Mouse (Mus musculus): ENCODE results near the gene Tex261. TPM values are rescaled to one million over a fixed set of nuclear protein-coding genes. Genes with fewer than 3 reads are reported as not detected.
A peak's percentile ranks its signal among the peaks of the same experiment; 100 is the strongest.
"Not testable (repeated sequence)": the region's sequence is repeated elsewhere in the genome, so short reads cannot be mapped to it uniquely, and the experiment has no call there.

The Tex261 gene
- total RNA-seq (2021): 10 to 100 TPM; 85.2 to 85.8 TPM

DNA sequence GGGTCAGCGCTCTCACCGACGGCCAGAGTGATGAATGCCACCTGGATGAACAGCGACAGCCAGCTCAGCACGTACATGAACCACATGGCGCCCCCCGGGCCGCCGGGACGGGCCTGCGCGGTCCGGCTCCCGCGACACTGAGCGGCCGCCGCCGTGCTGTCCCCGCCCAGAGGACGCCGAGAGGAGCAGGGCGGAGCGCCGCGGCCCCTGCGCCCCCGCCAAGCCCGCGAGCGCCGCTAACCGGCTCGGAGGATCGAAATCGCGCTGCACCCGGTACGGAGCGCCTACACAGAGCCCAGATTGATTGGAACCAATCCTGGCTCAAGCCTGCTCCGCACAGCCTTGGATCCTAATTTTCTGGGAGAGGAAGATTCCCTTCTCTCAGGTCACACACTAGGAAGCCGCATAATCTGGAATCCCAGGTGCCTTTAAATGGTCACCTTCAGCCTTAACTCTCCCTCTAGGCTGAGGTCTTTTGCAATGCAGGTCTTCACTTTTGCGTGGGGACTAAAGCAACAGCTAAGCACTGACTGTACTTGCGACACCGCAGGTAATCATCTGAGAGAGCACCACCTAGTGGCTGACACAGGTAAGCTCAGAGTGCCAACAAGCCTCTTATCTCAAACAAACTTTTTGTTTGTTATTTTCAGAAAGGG, at the start of gene Tex261:
TSS of gene Tex261 (minus strand) at position 176 of the 656 bp plus-strand sequence.
- DNase-seq: peak; percentile 94

DNA sequence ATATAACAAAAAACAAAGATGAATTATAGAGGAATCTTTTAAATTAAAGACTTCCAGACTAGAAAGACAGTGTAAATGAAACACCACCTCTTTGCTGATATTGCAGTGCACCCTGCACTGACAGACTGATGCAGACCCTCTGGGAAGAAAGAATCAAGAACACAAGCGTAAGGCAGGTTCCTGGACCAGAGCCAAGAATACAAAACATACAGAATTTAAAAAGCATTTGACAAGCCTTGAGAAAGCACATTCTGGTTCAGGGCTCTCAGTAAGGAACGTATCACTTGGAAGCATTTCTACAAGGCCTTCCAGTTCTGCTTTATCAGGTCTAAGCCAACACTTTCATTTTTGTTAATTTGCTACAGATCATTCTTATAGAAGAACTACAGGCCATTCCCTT, 46.2 kb upstream of the Tex261 start:
- DNase-seq: no peak

DNA sequence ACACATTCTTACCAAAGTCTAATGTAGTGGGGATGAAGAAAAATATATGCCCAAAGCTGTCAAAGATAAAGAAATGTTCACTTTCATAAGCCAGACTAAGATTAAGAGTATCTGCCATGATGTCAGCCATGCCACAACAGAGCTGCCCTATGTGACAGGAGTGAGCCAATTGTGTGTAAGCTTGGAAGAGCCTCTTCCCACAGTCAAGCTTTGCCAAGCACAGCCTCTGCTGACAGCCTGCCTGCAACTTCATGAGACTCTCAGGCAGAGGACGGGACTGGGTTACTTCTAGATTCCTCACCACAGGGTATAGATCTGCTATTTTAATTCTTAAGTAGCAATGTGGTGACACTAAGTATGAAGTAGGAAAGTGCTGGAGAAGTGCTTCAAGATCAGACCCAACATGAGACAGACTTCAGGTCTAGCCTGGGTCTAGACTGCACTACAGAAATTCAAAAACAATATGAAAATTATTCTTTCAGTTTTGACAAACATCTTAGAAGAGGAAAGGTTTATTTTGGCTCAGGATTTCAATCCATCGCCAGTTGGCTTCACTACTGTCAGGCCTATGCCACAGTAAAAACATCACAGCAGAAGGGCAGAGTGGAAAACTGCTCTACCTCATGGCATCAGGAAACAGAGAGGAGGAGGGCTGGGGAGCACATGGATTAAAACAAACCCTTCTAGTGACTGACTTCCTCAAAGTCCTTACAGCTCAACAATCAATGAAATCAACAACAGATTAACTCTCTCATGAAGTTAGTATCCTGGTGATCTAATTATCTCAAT, 45.3 kb upstream of the Tex261 start:
- DNase-seq: no peak

DNA sequence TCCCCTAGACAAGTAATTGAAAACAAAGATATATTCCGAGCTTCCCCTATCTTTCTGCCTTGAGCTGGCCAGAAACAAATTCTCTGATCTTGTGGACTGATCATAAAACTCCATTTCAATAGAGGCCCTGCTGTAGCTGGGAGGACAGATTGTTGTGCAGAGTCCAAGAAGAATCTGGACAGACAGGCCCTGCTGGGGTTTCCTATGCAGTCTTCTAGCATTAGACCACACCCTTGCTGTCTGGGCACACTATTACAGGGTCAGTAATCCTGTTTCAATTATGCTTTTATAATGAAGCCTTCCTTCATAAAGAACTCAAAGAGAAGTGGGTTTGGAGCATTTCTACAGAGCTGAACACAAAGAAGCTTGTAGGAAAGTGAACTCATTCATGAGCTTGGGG, 43.4 kb upstream of the Tex261 start:
- DNase-seq: no peak

DNA sequence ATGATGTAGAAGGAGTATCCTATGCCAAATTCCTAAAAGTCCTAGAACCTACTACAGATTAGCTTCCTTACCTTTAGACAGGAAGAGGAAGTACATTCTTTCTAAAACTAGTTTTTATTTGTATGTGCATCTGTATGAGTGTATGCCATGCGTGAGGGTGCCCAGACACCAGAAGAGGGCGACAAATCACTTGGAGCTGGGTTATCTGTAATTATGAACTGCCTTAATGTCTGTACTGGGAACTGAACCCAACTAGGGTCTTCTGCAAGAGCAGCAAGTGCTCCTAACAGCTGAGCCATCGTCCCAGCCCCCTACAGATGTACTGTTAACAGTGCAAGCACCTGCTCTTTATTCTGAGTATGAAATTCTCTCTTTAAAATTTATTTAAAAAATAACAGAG, 40.2 kb upstream of the Tex261 start:
- DNase-seq: no peak

DNA sequence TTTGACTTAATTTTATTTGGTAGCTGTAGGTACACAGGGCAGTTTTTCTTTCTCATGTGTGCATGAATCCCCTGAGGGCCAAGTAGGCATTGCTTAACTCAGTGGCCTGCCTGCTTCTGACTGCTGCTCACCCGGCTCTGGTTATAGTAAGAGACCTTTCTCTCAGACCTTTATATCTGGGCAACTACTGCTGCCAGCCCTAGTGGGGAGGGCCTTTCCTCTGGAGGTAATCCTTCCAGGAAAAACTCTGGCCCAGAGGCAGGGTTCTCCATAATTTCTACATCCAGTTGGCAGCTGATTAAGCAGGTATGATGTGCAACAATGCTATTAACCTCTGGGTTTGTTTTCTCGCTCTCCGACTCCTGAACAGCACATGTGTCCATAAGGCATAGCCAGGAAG, 27.2 kb upstream of the Tex261 start:
- DNase-seq: no peak

DNA sequence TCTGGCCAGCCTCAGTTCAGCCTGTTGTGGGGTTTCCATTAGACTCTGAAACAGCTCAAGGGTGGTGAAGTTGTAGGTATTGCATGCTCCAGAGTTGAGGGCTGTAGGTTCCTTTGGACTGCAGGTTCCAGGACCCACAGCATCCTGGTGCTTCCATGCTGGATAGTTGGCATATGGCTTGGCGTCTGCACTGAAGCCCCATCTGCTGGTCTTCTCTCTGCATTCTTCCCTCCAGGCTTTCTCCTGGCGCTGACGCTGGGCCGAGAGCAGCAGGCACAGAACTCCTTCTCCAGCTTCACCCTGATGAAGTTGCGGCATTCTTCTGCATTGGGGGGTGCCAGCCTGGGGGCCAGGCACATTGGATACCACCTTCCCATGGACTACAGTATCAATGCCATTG, 26.4 kb upstream of the Tex261 start:
- no peak for DNase-seq

DNA sequence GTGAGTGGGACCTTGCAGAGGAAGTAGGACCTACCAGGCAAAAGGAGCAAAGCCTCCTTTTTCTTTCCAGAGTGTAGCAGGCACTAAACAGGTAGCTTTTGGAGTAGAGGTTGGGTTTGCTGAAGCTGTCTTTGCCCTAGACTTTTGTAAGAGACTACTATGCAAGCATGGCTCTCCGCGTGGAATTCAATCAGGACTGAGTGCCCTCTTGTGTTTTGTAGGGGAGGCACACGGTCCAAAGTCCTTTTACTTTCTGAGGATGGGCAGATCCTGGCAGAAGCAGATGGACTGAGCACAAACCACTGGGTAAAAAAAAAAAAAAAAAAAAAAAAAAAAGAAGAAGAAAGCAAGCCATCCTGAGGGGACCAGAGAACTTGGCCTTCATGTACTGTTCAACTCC, 21.1 kb upstream of the Tex261 start:
- no peak for DNase-seq

DNA sequence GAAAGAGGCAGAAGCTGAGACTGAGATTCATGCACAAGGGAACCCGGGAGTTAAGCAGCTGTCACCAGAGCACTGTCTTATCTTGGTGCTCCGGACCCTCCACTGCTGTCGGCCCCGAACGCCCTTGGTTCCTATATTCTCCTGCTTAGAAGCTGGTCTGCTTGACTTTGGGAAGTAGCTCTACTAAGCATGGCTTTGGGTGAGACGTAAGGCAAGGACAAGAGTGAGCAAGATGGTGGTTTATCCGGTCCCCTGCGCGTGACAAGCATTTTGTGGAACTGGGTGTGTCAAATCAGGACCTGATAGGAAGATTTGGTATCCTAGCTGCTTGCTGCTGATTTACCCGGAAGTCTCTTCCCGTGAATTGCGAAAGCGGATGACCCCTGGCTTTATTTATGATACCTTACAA, 19.9 kb upstream of the Tex261 start:
- no peak for DNase-seq

DNA sequence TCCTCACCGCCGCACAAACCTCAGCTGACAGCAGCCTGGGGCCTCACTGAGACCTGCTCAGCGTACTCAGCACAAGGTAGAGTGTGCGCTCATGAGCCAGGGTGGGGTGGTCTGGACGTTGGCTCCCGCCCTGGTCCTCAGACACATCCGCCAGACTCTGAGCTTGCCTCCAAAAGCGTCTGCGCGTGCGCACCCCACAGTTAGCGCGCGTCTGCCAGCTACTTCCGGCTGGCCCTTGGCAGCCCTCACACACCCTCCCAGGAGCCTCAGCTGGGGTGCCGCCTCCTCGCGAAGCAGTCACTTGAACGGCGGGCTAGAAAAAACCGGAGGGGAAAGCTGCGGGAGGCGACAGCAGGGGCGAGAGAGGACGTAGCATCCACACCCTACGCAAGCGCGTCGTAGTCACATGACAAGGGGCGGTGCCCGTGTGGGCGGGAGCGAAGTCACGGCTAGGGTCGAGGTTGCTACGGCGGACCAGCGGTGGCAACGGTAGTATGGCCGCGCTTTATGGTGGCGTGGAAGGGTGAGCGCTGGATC, 19.2 kb upstream of the Tex261 start, which contains the start of gene Nagk:
TSS of gene Nagk (plus strand) at position 223 of the 537 bp plus-strand sequence.
- peak; percentile 95 for DNase-seq

DNA sequence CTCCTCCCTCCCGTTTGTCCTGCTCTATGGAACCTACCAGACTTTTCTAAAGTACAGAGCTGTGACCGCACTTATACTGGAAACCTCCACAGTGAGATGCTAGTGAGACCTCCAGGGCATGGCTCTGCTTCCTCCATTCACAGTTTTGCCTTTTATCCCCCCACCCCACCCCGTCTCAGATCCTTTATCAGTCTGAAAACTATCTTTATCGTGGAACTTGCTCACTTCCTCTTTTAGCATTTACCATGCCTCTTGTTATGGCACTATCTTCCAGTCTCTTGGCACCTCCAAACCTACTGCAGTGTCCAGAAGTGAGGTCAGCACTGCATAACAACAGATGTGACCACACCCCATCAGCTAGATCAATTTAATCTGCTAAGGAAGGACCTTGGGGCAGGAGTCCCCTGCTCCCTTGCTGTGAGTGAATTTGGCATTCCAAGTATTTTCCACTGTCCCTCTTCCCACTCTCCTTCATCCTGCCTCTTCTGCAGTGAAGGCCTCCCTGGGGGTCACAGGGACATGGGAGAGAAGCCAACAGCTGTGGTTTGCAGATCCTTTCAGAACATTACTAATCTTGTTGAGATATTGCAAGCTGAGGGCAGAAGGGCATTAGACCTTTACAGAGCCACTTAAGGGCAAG, 15.8 kb upstream of the Tex261 start:
- no peak for DNase-seq

DNA sequence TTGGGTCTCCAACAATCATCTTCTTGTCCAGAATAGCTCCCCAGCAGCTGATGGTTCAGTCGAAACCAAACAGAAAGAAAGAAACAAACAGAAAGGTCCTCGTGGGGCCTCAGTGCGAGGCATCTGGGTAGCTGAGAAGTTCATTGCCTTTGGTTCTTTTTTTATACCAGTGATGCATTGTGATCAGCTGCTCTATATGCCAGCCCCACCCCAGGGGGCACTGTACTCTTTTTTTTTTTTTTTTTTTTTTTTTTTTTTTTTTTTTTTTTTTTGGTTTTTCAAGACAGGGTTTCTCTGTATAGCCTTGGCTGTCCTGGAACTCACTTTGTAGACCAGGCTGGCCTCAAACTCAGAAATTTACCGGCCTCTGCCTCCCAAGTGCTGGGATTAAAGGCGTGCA, 14.9 kb upstream of the Tex261 start:
- DNase-seq: not testable (repeated sequence)

DNA sequence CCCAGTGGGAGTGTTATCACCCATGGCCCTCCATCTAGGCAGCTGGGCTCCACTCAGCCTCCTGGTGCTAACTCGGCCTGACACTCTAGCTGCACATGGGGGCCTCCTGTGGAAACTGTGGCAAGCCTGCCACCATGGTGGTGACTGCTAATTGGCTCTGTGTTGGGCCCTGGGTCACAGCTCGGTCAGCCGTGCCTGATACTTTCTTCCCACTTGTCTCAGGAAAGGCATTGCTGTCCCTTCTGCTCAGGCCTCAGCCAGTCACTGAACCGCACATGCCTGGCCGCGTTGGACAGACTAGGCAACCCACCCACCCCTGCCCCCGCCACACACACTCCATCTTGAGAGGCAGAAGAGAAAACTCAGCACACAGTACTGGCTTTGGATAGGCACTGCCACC, 12.9 kb upstream of the Tex261 start:
- DNase-seq: no peak

DNA sequence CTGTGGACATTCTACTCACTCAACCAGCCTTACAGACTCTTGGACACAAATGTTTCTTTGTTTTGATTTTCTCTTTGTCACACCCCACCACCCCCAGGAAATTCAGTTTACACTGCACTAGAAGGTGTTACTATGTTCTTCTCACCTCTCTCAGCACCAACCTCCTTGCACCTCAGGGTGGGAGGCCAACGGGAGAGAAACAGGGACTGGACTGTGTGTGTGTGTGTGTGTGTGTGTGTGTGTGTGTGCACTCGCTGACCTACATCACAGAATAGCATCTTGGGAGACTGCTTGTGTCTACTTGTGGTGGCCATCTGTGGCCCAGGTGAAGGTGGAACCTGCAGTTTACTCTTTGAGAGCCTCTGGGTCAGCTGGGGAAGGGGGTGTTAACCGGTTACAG, 10.8 kb upstream of the Tex261 start:
- DNase-seq: no peak

DNA sequence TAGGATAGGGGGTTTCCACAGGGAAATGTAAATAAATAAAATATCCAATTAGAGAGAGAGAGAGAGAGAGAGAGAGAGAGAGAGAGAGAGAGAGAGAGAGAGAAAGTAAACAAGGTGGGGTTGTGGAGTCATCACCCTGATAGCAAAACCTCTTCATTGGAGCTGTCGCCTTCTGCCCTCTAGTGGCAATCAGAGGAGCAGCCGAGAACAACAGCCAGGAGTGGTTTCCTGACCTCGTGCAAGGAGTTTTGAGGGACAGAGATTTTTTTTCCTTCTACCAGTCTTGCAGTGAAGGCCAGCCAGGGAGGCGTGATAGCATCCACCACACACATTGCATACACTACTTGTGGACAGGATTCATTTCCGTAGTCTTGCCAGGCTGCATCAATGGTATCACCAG, 3.4 kb upstream of the Tex261 start:
- DNase-seq: peak; percentile 69

DNA sequence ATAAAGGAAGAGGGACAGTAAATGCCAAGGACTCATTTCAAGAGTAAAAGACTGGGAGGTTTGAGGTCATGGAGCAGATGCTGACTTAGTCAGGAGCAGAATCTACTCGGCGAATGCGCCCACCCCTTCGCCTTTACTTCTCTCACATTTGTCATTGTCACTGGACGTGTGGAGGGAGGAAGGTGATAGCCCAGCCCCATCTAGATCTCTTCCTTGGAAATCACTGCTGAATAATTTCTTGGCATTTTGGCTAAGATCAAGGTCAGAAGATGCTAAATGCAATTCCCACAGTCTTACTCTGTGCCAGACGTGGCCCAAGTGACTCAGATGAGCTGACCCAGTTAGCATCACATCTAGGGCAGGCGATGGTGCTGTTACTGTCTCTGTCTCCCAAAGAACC, 2.7 kb upstream of the Tex261 start:
- no peak for DNase-seq

DNA sequence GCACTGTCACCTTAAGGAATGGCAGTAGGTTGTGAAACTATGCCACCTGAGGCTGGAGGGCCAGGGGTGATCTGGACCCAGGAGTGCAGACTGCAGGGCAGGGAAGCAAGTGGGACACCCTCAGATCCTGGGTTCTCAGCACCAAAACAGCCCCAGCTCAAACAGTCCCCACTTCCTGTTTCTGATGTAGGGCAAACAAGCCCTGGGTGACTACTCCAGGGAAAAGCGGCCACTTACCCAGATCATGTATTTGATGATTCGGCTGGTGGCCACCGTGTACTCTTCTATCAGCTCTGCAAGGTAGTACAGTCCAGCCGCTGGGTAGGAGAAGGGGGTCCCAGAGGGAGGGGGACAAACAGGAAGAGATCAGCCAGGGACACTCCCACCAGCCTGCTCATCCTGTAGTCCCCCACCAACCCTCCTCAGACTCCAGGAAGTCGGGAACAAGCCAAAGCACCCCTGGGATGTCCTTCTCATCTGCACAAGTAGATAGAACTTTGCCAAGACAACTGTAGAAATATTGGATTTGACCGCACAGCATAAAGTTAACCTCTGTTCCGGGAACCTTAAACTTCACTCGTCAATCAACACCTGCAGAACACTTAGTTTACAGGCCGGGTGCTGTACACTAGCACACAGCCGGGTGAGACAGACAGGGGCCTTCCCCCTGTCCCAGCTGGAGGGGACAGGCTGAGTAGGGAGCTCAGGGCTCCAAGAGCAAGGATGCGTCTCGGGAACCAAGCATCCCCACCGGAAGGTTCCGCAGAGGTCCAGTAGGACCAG, 641 bp downstream of the Tex261 start:
- peak; percentile 17 for DNase-seq

DNA sequence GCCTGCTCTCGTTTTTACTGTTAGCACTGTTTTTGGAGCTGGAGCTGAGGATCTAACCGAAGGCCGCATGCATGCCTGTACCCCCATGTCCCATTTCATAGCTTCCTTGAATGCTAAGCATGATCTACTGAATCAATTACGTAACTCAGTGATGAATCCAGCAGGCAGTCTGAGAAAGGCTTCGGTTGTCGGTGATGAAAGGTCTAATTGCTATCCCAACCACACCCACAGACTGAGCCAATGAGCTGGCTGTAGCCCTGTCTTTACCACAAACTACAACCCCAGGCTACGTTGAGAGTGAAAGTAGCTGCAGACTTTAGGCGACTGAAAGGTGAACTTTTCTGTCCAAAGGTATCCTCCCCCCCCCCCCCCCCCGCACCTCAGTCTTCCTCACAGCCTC, 1.5 kb downstream of the Tex261 start:
- no peak for DNase-seq

DNA sequence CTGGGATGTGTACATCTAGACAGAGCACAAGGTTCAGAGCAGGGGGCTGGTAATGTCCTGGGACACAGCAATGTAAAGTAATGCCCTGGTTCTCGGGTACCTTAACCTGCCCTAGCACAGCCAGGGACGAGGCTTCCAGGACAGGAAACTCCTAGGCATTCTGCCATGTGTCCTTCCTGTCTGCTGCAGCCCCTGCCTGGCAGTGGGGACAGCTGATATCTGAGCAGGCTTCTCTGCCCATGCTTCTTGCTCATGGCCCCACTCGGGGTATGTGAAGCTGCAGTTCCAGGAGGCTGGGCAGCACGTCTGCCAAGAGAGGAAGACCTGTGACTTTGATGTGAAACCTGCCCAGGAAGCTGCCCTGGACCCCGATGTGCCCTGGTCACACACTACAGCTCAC, 7.1 kb downstream of the Tex261 start:
- peak; percentile 38 for DNase-seq

DNA sequence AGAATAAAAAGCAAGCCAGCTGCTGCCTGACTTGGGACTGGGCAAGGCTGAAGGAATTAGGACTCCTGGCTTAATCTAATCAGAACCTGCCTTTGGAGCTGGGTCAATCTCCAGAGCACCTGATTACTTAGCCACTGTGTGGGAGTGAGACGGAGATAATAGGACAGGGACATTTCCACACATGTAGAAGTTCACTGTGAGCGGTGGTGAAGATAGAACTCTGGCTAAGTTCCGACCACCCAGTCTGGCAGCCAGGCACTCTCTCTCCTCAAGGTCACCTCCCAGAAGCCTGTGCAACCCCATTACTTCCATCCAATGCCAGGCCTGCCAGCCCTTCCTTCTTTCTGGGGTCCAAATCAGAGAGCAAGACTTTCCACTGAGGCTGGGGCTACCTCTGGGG, 8.6 kb downstream of the Tex261 start:
- peak; percentile 29 for DNase-seq

DNA sequence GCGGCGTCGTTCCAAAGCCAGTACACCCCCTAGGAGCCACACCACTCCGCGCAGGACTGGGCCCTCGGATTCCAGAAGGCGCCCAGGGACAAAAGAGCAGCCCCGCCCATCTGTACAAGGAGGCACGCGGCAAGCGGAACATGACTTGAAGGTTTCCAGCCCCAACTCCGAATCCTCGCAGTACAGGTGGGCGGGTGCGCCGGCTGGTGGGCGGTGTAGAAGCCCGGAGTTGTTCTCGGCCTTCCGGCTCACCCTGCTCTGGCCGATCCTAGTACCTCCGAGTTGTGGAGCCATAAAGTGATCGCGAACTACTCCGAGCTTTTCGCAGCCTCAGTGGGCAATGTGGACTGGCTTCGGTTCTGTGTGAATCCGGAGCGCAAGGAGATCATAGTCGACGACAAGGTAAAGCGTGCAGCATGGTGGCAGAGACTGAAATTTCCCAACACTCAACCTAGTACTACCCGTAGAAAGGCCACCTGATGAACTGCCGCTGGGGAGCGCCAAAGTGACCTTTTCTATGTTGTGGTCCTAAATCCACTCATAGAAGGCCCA, 12.7 kb downstream of the Tex261 start:
- peak; percentile 40 for DNase-seq

DNA sequence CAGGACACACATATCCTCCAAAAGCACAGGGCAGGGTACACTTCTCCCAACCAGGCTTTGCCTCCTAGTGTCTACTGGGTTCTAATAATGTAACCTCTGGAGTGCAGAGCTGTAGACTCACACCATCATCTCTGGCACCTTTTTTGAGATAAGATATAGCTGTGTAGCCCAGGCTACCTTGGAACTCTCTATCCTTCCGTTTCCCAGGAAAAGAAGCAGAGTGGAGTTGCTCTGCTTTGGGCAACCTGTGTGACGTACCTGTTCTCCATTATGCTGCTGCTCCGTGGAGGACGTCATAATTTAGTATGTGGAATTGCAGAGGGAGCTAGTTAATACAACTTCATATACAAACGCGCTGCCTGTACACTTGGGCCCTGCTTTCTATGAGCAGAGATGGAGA, 13.3 kb downstream of the Tex261 start, which contains the start of gene Ankrd53:
TSS of gene Ankrd53 (plus strand) at position 301 of the 400 bp plus-strand sequence.
- no peak for DNase-seq

Measured in heart, postnatal 4 days (tissue).